ENCODE assay signal across 7 mouse cellular contexts in the genomic region with DNA sequence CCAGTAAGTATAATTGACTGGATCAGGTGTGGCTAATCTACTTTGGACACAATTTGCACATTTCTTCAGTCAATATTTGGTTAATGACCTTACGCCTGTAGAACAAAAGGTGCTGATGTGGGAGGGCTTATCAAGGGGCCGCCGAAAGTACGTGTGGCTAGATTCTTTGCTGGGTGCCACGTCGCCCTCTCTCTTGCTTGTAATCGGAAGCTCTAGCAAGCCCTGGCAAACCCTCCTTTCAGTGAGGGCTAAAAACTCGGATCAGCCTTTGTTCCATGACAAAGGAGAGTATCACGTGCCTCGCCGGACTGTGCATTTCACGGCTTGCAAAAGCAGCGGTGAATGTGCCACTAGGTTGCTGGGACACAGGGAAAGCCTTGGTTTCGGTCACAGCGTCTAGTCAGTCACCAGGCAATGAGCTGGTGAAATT. TPM values are rescaled to one million over a fixed set of nuclear protein-coding genes. Genes with fewer than 3 reads are reported as not detected.
DNase-seq lines count a peak whose midpoint lies in the region; ATAC-seq and TF ChIP-seq lines count a peak whose summit lies in the region.

No protein-coding gene starts in this region.

- H3K9ac ChIP-seq in ES-E14 (ENCODE audit: insufficient read depth, low read depth, low read length, poor library complexity, severe bottlenecking): no peak overlapping the region
- peak overlapping the region; percentile 94 for H3K9ac ChIP-seq in embryonic facial prominence, embryonic 11.5 days (replicated peaks; ENCODE audit: low read length)
- H3K9ac ChIP-seq in hindbrain, embryonic 15.5 days: peak overlapping the region; percentile 99
- H3K9ac ChIP-seq in liver, embryonic 13.5 days: peak overlapping the region; percentile 99

- H3K4me2 ChIP-seq in embryonic facial prominence, embryonic 11.5 days (ENCODE audit: low read depth, low read length): peak overlapping the region; percentile 85
- peak overlapping the region; percentile 94 for H3K4me2 ChIP-seq in hindbrain, embryonic 15.5 days
- H3K4me2 ChIP-seq in liver, embryonic 13.5 days: peak overlapping the region; percentile 91

- in situ Hi-C loops in ES-E14 (cut with MboI; ENCODE audit: low sequenced_read_pairs in 2 of 2, unreplicated experiment in 2 of 2): loop anchor here in 1 of 2 experiments (25.0 kb wide), 1 partner anchor 332 kb away; the partner anchor contains the start of genes Qrsl1 and Rtn4ip1

- ATAC-seq in embryonic facial prominence, embryonic 11.5 days (replicated peaks; ENCODE audit: insufficient number of reproducible peaks, low FRiP score, low TSS enrichment, low read depth): no peak
- ATAC-seq in hindbrain, embryonic 15.5 days (ENCODE audit: low FRiP score, low read depth): peak; percentile 33
- ATAC-seq in liver, embryonic 13.5 days (ENCODE audit: low read depth): no peak

- H3K36me3 ChIP-seq in ES-E14 (ENCODE audit: control insufficient read depth, insufficient read depth, low read length, poor library complexity, severe bottlenecking): no peaks in the 10 kb centered on the region
- H3K36me3 ChIP-seq in embryonic facial prominence, embryonic 11.5 days (replicated peaks; ENCODE audit: control insufficient read depth, insufficient read depth, low read depth, low read length): peaks cover 6% of the 10 kb centered on the region
- peaks cover 20% of the 10 kb centered on the region for H3K36me3 ChIP-seq in hindbrain, embryonic 15.5 days
- H3K36me3 ChIP-seq in liver, embryonic 13.5 days: peaks cover 59% of the 10 kb centered on the region

- H3K9me3 ChIP-seq in ES-E14 (ENCODE audit: control insufficient read depth, insufficient read depth, low read depth, low read length): no peaks in the 10 kb centered on the region
- no peaks in the 10 kb centered on the region for H3K9me3 ChIP-seq in embryonic facial prominence, embryonic 11.5 days (replicated peaks; ENCODE audit: control insufficient read depth, low read length)
- H3K9me3 ChIP-seq in hindbrain, embryonic 15.5 days: no peaks in the 10 kb centered on the region
- H3K9me3 ChIP-seq in liver, embryonic 13.5 days (replicated peaks): no peaks in the 10 kb centered on the region

- no peaks in the 10 kb centered on the region for H3K27me3 ChIP-seq in embryonic facial prominence, embryonic 11.5 days (ENCODE audit: control insufficient read depth, insufficient read depth, low read length)
- no peaks in the 10 kb centered on the region for H3K27me3 ChIP-seq in hindbrain, embryonic 15.5 days
- H3K27me3 ChIP-seq in liver, embryonic 13.5 days: no peaks in the 10 kb centered on the region

- peak overlapping the region; percentile 36 to 89; a peak in 3 of 4 replicates for H3K4me3 ChIP-seq in ES-E14 (ENCODE audit: insufficient read depth in 1 of 2, low read depth in 1 of 2, low read length in 2 of 2, poor library complexity in 1 of 2, severe bottlenecking in 1 of 2)
- peak overlapping the region; percentile 57 for H3K4me3 ChIP-seq in embryonic facial prominence, embryonic 11.5 days (ENCODE audit: low read depth, low read length)
- peak overlapping the region; percentile 94 for H3K4me3 ChIP-seq in hindbrain, embryonic 15.5 days
- peak overlapping the region; percentile 96 for H3K4me3 ChIP-seq in liver, embryonic 13.5 days (replicated peaks)

- peaks cover 2 to 11% of the 10 kb centered on the region in 2 experiments; a peak in 3 of 4 replicates for H3K4me1 ChIP-seq in ES-E14 (ENCODE audit: control insufficient read depth in 2 of 2, insufficient read depth in 2 of 2, low read length in 2 of 2, poor library complexity in 1 of 2)
- no peaks in the 10 kb centered on the region for H3K4me1 ChIP-seq in embryonic facial prominence, embryonic 11.5 days (ENCODE audit: control insufficient read depth, insufficient read depth, low read length)
- H3K4me1 ChIP-seq in hindbrain, embryonic 15.5 days (replicated peaks): peaks cover 24% of the 10 kb centered on the region
- peaks cover 56% of the 10 kb centered on the region for H3K4me1 ChIP-seq in liver, embryonic 13.5 days (replicated peaks)

- no peak overlapping the region for H3K27ac ChIP-seq in ES-E14 (ENCODE audit: insufficient read depth, low read depth, low read length, poor library complexity, severe bottlenecking)
- H3K27ac ChIP-seq in embryonic facial prominence, embryonic 11.5 days (replicated peaks; ENCODE audit: low read depth, low read length): peak overlapping the region; percentile 74
- peak overlapping the region; percentile 99 for H3K27ac ChIP-seq in hindbrain, embryonic 15.5 days (replicated peaks)
- H3K27ac ChIP-seq in liver, embryonic 13.5 days: peak overlapping the region; percentile 98

- DNase-seq in CD4-positive helper T cell, adult 2 months (ENCODE audit: low read depth, low spot score): peak; percentile 9
- DNase-seq in ES-E14 (ENCODE audit: low read depth, low spot score): peak; percentile 70
- peak; percentile 89 for DNase-seq in embryonic facial prominence, embryonic 11.5 days (ENCODE audit: low spot score)
- peak; percentile 41 for DNase-seq in liver, embryonic 13.5 days
- DNase-seq in naive thymus-derived CD4-positive, alpha-beta T cell, adult 2 months (ENCODE audit: low read depth): peak; percentile 21
- DNase-seq in yolk sac, embryonic 10.5 days (ENCODE audit: low spot score): peak; percentile 49

- under 1% methylated on average over 15 of the region's 15 CpGs for WGBS in embryonic facial prominence, embryonic 11.5 days
- WGBS in hindbrain, embryonic 15.5 days: under 1% methylated on average over 15 of the region's 15 CpGs
- 2% methylated on average over 15 of the region's 15 CpGs for WGBS in liver, embryonic 13.5 days (ENCODE audit: insufficient replicate concordance)

TF ChIP-seq in ES-E14, 5 proteins besides CTCF, POLR2A, EP300 and RAD21:
- no peak for TF ChIP-seq HCFC1 (IDR thresholded peaks at IDR 0.05; ENCODE audit: borderline replicate concordance, insufficient read depth, low read length)
- TF ChIP-seq CHD2 (IDR thresholded peaks at IDR 0.05; ENCODE audit: low read depth, low read length): no peak
- no peak for TF ChIP-seq ZC3H11A (IDR thresholded peaks at IDR 0.05; ENCODE audit: borderline replicate concordance, low read depth, low read length)
- TF ChIP-seq ZNF384 (IDR thresholded peaks at IDR 0.05; ENCODE audit: low read depth, low read length): no peak
- TF ChIP-seq MAFK (IDR thresholded peaks at IDR 0.05; ENCODE audit: insufficient read depth, low read depth, low read length): no peak

RNA-seq across cellular contexts. Expression of gene Cd24a, which starts 2.6 kb away (rescaled TPM):
- 30.9 and 84.4 TPM in 2 replicates for total RNA-seq in ES-E14 (2012; rRNA removed)
- 595 and 626 TPM in 2 replicates for polyA plus RNA-seq in embryonic facial prominence, embryonic 11.5 days (2014; fragmentation: Nextera tagmentation; extraction: Ambion mirVana)
- 685 and 698 TPM in 2 replicates for polyA plus RNA-seq in hindbrain, embryonic 15.5 days (2015; fragmentation: Nextera tagmentation; extraction: Ambion mirVana)
- 899 and 1,125 TPM in 2 replicates for polyA plus RNA-seq in liver, embryonic 13.5 days (2015; fragmentation: Nextera tagmentation; extraction: Ambion mirVana)

RNA-seq across cellular contexts. Expression of gene 1700021F05Rik, which starts 39.9 kb away (rescaled TPM):
- 30.0 and 32.9 TPM in 2 replicates for total RNA-seq in ES-E14 (2012; rRNA removed)
- 68.1 and 68.6 TPM in 2 replicates for polyA plus RNA-seq in embryonic facial prominence, embryonic 11.5 days (2014; fragmentation: Nextera tagmentation; extraction: Ambion mirVana)
- polyA plus RNA-seq in hindbrain, embryonic 15.5 days (2015; fragmentation: Nextera tagmentation; extraction: Ambion mirVana): 60.3 and 68.1 TPM in 2 replicates
- 40.1 and 51.7 TPM in 2 replicates for polyA plus RNA-seq in liver, embryonic 13.5 days (2015; fragmentation: Nextera tagmentation; extraction: Ambion mirVana)

RNA-seq across cellular contexts. Expression of gene Gm9803, which starts 56.8 kb away (rescaled TPM):
- 13.3 and 20.6 TPM in 2 replicates for total RNA-seq in ES-E14 (2012; rRNA removed)
- 10.8 and 13.8 TPM in 2 replicates for polyA plus RNA-seq in embryonic facial prominence, embryonic 11.5 days (2014; fragmentation: Nextera tagmentation; extraction: Ambion mirVana)
- polyA plus RNA-seq in hindbrain, embryonic 15.5 days (2015; fragmentation: Nextera tagmentation; extraction: Ambion mirVana): 22.0 and 26.2 TPM in 2 replicates
- 8.8 and 12.9 TPM in 2 replicates for polyA plus RNA-seq in liver, embryonic 13.5 days (2015; fragmentation: Nextera tagmentation; extraction: Ambion mirVana)

Comparison
In these comparisons a context has a peak if more than half of its experiments do, and no peak if none do; other contexts are left out.
1. DNase-seq: peak in every context shown above with its lines; median percentile 89 in embryonic facial prominence, embryonic 11.5 days; 70 in ES-E14; 49 in yolk sac, embryonic 10.5 days; 41 in liver, embryonic 13.5 days; 21 in naive thymus-derived CD4-positive, alpha-beta T cell, adult 2 months; 9 in CD4-positive helper T cell, adult 2 months.